Mouse (Mus musculus): ENCODE measurements at regions not wholly inside any gene's neighbourhood (a gene's known extent, or its start where the extent isn't known, plus 50 kb on each side); places are given as distances from the start of the nearest gene placed in this dataset.

DNA sequence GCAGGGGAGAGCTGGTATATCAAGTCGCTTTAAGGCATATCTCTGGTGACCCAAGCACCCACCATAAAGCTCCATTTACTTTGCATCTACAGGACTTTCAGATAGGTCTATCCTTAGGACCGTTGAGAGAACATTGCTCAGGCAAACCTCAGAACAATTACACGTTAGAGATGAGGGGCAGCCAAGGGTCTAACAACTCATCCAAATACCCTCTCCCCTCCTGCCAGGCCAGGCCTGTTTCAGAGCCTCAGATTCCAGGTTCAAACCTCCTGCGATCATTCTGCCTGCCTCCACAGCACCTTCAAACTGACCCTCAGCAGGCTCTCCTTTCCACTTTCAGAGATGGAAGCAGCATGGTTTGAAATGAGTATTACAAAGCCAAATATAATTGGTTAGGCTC lies 331.0 kb upstream of the Zfp637 start:
- DNase-seq (ENCODE audit: low spot score): peak; percentile 65
- Histone ChIP-seq H3K27me3 (ENCODE audit: insufficient read depth, poor library complexity, severe bottlenecking) (peaks cover 20% of the 10 kb centered on the region; the same call in 1 of the 2 replicates), H3K36me3 (no peaks in the 10 kb centered on the region), H3K4me1 (peaks cover 15% of the 10 kb centered on the region), H3K27ac (no peak overlapping the region), H3K4me3 (no peak overlapping the region), H3K9me3 (no peaks in the 10 kb centered on the region)
- WGBS: 82% methylated on average over 4 of the region's 4 CpGs

DNA sequence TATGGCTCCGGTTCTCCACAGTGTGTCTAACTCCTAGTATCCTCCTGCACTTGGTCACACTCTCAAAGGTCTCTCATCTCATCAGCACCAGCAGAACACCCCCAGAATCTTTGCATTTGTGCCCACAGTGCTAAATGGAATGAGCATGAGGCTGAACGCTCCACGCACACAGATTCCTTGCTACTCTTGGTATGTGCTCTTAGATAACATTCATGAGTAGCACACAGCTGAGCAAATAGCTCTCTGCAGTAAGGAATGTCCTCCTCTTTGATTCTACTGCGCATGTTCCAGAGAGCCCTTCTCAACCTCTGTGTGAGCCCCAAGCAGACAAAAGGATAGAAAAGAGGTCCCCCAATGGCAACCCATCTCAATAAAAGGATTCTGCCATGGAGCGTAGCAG lies 326.1 kb upstream of the Zfp637 start:
- WGBS: 60% methylated on average over 5 of the region's 5 CpGs
- DNase-seq (ENCODE audit: low spot score): peak; percentile 74
- no peak overlapping the region for H3K27ac ChIP-seq
- H3K4me1 ChIP-seq: peaks cover 13% of the 10 kb centered on the region
- H3K36me3 ChIP-seq: no peaks in the 10 kb centered on the region
- no peaks in the 10 kb centered on the region for H3K9me3 ChIP-seq
- no peak overlapping the region for H3K4me3 ChIP-seq
- H3K27me3 ChIP-seq (ENCODE audit: insufficient read depth, poor library complexity, severe bottlenecking): peaks cover 10% of the 10 kb centered on the region; the same call in 1 of the 2 replicates

DNA sequence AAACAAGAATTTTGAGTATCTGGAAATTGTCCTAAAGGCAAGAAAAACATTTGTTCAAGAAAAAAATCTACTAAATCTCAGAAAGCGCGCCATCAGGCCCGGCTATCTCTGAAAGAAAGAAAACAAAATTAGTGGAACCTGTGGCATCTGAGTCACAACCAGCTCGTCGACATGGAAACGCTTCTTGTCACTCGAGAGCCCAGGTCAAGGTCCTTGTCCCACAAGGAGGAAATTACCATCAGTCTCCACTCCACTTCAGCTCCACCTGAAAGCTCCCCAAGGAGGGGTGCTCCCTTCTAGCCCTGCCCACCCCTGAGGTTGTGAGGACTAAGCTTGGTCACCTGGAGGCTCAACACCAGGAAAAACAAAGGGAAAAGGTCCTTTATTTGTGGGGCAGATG lies 324.1 kb upstream of the Zfp637 start:
- Histone ChIP-seq H3K9me3 (no peaks in the 10 kb centered on the region), H3K27ac (no peak overlapping the region), H3K4me1 (peaks cover 13% of the 10 kb centered on the region), H3K4me3 (no peak overlapping the region), H3K27me3 (ENCODE audit: insufficient read depth, poor library complexity, severe bottlenecking) (no peaks in the 10 kb centered on the region), H3K36me3 (no peaks in the 10 kb centered on the region)
- 57% methylated on average over 7 of the region's 7 CpGs for WGBS
- DNase-seq (ENCODE audit: low spot score): peak; percentile 38

DNA sequence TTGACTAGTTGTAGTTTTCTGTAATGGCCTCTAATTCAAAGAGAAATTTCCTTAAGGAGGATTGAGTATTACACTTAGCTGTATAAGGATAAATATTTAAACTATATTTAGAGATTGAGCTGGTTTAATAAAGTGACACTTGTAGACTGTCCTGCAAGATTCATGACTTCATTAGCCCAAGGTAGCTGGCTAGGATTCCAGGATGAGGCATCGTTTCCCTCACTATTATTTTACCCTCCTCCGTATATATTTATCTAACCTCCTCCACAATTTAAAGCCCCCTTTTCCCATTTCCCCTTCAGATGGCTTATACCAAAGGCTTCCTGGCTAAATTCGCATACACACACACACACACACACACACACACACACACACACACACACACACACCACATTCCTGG lies 322.0 kb upstream of the Zfp637 start:
- WGBS: 65% methylated on average over 3 of the region's 3 CpGs
- no peaks in the 10 kb centered on the region for H3K9me3 ChIP-seq
- H3K27ac ChIP-seq: no peak overlapping the region
- H3K36me3 ChIP-seq: no peaks in the 10 kb centered on the region
- no peak for DNase-seq (ENCODE audit: low spot score)
- H3K4me1 ChIP-seq: peaks cover 13% of the 10 kb centered on the region
- no peaks in the 10 kb centered on the region; the same call in 1 of the 2 replicates for H3K27me3 ChIP-seq (ENCODE audit: insufficient read depth, poor library complexity, severe bottlenecking)
- no peak overlapping the region for H3K4me3 ChIP-seq

DNA sequence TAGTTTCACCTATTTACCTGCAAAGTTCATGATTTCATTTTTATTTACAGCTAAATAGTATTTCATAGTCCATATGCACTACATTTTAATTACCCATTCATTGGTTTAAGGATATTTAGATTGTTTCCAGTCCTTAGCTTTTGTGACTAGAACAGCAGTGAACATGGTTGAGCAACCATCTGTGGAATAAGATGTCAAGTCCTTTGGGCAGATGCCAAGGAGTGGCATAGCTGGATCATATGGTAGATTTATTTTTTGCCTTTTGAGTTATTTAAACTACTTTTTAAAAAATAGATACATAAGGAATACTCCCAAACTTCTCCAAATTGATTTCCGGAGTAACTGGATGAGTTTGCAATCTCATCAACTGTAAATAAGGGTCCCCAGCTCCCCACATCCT lies 321.5 kb upstream of the Zfp637 start:
- WGBS: 92% methylated on average over 1 of the region's 1 CpGs
- Histone ChIP-seq H3K4me3 (no peak overlapping the region), H3K27me3 (ENCODE audit: insufficient read depth, poor library complexity, severe bottlenecking) (no peaks in the 10 kb centered on the region; the same call in 1 of the 2 replicates), H3K4me1 (peaks cover 10% of the 10 kb centered on the region), H3K27ac (no peak overlapping the region), H3K9me3 (no peaks in the 10 kb centered on the region), H3K36me3 (no peaks in the 10 kb centered on the region)
- DNase-seq (ENCODE audit: low spot score): no peak

DNA sequence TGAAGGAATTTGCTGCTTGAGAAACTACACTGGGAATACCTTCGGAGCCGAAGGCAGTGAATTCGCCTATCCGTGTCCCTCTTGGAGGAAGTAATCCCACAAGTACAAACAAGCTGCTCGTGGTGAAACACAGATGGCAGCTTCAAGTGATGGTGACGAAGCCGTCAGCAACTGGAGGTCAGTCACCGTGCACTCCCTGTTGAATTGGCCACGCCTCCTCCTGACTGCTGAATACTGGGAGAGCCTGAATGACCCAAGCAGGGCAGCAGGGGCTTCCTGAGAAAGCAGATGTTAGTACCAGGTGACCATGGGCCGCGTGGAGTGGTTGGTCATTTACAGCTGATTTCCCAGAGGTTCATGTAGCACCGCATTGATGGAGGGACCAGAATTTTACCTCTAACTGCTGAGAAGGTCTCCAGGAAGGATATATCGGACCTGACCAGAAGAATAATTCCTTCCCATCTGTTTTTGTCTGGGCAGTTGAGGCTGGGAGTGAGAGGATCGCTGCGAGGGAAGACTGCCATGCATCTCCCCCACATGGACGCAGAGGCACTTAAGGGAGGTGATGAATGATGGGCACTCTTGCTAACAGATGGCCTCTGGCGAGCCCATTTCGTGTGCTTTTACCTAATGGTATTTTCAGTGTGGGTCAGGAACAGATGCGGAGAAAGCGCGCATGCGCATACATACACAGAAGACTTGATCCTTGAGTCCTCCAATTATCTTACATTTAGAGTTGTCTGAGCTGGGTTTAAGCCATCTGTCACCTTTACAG lies 314.6 kb upstream of the Zfp637 start:
- Histone ChIP-seq H3K36me3 (no peaks in the 10 kb centered on the region), H3K9me3 (no peaks in the 10 kb centered on the region), H3K4me1 (peaks cover 16% of the 10 kb centered on the region), H3K4me3 (peak overlapping the region; percentile 32), H3K27ac (peak overlapping the region; percentile 70; the same call in 1 of the 2 replicates), H3K27me3 (ENCODE audit: insufficient read depth, poor library complexity, severe bottlenecking) (peaks cover 5% of the 10 kb centered on the region)
- DNase-seq (ENCODE audit: low spot score): peak; percentile 91
- 34% methylated on average over 22 of the region's 22 CpGs for WGBS

DNA sequence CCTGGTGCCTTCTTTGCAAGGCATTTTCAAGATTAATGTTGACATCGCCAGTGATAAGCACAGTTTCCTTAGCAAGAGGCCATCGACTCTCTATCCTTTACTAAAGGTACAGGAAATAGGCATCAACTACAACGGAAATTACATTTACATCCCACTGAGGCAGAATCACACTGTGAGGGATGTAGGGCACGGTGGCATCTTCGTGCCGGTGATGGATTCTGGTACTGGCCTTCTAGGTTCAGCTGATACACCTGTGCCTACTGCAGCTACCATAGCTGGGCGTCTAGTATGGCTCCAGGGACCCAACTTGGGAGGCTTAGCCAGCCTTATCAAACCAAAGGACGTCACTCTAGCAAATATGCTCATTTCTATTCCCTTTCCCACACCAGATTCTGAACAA lies 313.5 kb upstream of the Zfp637 start:
- 84% methylated on average over 8 of the region's 8 CpGs for WGBS
- DNase-seq (ENCODE audit: low spot score): peak; percentile 52
- H3K4me3 ChIP-seq: no peak overlapping the region

DNA sequence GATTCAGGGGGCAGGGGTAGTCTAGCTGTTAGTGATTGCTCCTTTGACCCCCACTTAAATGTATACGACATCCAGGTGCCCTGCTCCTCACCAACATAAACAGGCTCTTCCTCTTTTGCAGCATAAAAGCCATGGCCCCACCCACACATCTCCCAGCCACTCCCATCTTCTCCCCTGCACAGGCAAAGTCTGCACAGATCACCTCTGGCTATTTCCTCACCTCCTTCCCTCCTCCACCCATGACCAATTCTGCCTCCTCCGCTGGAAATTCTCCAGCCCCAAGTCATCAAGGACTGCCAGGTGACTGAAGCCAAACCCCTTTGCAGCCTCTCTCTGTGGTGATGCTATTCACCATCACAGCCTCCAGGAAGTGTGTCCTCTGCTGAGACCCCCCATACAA lies 306.8 kb upstream of the Zfp637 start:
- Histone ChIP-seq H3K27ac (no peak overlapping the region), H3K27me3 (ENCODE audit: insufficient read depth, poor library complexity, severe bottlenecking) (peaks cover 38% of the 10 kb centered on the region), H3K9me3 (no peaks in the 10 kb centered on the region), H3K4me3 (no peak overlapping the region), H3K36me3 (no peaks in the 10 kb centered on the region), H3K4me1 (0 out of 2 replicates have a peak, but pooled peaks cover 5% of the 10 kb centered on the region)
- DNase-seq (ENCODE audit: low spot score): peak; percentile 45
- whole genome bisulfite sequencing: 51% methylated on average over 2 of the region's 2 CpGs

More for the DNA sequence above, 313.5 kb upstream of the Zfp637 start:
- Histone ChIP-seq H3K27me3 (ENCODE audit: insufficient read depth, poor library complexity, severe bottlenecking) (peaks cover 10% of the 10 kb centered on the region), H3K4me1 (peaks cover 16% of the 10 kb centered on the region), H3K27ac (no peak overlapping the region), H3K36me3 (no peaks in the 10 kb centered on the region), H3K9me3 (no peaks in the 10 kb centered on the region)

DNA sequence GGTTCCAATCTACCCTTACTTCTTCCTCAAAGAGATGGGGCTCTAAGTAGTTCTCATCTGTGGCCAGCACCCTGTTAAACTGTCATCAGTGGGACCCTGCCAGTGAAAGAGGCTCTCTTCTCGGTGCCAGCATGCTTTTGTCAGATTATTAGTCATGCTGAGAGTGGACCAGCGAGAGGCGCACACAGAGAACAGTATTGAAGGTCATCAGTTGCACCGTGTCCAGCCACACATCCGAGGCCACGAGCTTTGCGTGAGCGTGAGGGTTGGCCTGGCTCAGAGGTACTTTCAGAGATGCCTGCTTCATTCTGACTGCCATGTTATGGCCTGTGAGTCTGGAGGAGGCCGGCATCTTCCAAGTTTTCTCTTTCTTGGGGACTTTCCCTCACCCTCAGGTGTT lies 306.0 kb upstream of the Zfp637 start:
- peaks cover 38% of the 10 kb centered on the region for H3K27me3 ChIP-seq (ENCODE audit: insufficient read depth, poor library complexity, severe bottlenecking)
- no peak overlapping the region for H3K4me3 ChIP-seq
- 85% methylated on average over 9 of the region's 9 CpGs for WGBS
- DNase-seq (ENCODE audit: low spot score): no peak
- no peaks in the 10 kb centered on the region for H3K36me3 ChIP-seq
- H3K27ac ChIP-seq: no peak overlapping the region
- 0 out of 2 replicates have a peak, but pooled peaks cover 5% of the 10 kb centered on the region for H3K4me1 ChIP-seq
- no peaks in the 10 kb centered on the region for H3K9me3 ChIP-seq

DNA sequence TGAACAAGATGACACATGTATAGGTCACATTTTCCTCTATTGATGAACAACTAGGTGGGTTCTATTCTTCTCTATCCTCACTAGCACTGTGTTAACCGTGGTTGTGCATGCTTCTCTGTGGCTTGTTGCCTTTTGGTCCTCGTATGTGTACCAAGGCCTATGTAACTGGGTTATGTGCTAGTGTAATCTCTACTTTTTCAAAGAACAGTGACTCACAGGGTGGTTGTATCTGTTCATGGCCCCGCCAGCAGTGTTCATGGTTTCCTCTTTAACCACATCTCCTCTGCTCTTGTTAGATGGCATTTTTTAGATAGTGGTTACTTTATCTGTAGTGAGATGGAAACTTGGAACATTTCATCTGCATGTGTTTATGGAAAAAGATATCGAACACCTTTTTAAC lies 304.9 kb upstream of the Zfp637 start:
- Histone ChIP-seq H3K4me1 (0 out of 2 replicates have a peak, but pooled peaks cover 5% of the 10 kb centered on the region), H3K27me3 (ENCODE audit: insufficient read depth, poor library complexity, severe bottlenecking) (peaks cover 38% of the 10 kb centered on the region), H3K36me3 (no peaks in the 10 kb centered on the region), H3K27ac (no peak overlapping the region), H3K9me3 (no peaks in the 10 kb centered on the region), H3K4me3 (no peak overlapping the region)
- no peak for DNase-seq (ENCODE audit: low spot score)
- WGBS: 78% methylated on average over 4 of the region's 4 CpGs

DNA sequence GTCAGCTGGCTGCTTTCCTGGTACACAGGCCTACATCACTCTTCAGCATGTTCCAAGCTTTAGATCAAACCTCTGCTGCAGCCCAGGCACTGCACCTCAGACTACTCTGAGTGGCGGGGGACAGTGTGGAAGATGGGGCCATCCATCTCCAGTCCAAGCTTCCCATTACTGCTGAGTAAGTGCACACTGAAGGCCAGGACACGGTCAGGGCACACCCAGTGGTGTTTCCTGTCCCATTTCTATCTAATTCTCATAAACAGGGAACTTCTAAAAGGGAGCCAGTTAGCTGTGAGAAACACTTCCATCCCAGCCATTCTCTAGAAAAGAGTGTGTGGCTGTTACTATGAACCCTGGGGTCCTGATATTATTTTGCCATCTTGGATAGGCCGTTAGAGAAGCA lies 298.5 kb upstream of the Zfp637 start:
- H3K4me1 ChIP-seq: no peaks in the 10 kb centered on the region
- H3K36me3 ChIP-seq: no peaks in the 10 kb centered on the region
- peak; percentile 63 for DNase-seq (ENCODE audit: low spot score)
- no peak overlapping the region for H3K27ac ChIP-seq
- peaks cover 10% of the 10 kb centered on the region; the same call in 1 of the 2 replicates for H3K27me3 ChIP-seq (ENCODE audit: insufficient read depth, poor library complexity, severe bottlenecking)
- WGBS: 73% methylated on average over 3 of the region's 3 CpGs
- no peaks in the 10 kb centered on the region for H3K9me3 ChIP-seq
- no peak overlapping the region for H3K4me3 ChIP-seq

DNA sequence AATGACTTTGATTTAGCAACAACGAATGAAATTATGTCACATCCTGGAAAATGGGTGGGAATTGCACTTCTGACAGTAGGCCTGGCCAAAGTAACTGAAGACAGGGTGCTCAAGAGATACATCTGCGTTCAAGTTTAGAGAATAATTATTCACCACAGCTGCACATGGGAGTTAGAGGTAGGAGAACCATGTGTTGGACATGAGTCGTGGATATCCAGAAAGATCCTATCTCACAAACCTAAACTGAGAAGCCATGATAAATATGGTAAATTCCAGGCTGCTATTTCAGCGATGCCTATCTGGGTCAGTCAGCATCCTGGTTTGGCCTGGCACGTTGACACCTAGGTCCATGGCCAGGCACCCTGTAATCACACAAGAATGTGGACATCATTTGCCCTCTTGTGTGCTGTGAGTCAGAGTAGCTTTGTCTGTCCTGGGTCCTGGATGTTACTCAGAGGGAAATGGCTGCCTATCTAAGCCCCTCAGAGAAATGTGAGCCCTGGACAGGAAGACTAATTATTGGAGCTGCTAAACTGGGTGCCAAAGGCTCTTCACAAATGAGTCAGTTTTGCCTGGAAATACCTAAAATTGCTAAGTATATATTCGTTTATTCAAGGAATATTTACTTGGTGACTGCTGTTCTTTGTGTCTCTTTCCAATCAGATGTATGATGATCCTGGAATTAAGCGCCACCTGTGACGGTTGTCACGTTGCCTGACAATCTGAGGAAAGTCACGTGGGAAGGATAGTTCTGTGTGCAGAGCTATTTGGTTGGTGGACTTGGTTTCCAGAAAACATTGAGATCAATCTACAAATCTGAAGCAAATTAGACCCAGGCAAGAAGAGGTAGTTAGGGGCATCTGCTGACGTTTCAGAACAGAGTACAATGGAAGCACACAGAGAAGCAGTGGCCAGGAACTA lies 296.4 kb upstream of the Zfp637 start:
- peak; percentile 59 for DNase-seq (ENCODE audit: low spot score)

DNA sequence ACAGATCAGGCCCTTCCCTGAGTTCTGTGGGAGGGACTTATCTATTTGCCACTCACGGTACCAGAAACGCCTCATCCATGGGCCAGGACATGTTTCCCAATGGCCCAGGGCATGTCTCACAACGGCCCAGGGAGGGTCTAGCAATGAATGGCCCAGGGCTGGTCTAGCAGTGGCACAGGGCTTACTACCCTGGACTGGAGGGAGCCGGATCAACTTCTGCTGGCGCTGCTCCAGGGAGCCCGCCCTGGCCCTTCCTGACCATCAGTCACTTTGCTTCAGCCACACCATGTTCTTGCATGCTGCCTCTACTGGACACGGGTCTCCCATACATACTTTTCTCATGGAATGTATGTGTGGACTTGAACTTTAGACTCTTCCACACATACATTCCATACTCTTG lies 290.1 kb upstream of the Zfp637 start:
- H3K4me1 ChIP-seq: peaks cover 13% of the 10 kb centered on the region
- DNase-seq (ENCODE audit: low spot score): no peak
- WGBS: 94% methylated on average over 7 of the region's 7 CpGs
- no peaks in the 10 kb centered on the region for H3K36me3 ChIP-seq
- no peak overlapping the region for H3K27ac ChIP-seq
- no peak overlapping the region for H3K4me3 ChIP-seq
- H3K27me3 ChIP-seq (ENCODE audit: insufficient read depth, poor library complexity, severe bottlenecking): peaks cover 8% of the 10 kb centered on the region; the same call in 1 of the 2 replicates
- no peaks in the 10 kb centered on the region for H3K9me3 ChIP-seq

More for the DNA sequence above, 296.4 kb upstream of the Zfp637 start:
- no peaks in the 10 kb centered on the region for H3K9me3 ChIP-seq
- peaks cover 4% of the 10 kb centered on the region; the same call in 1 of the 2 replicates for H3K27me3 ChIP-seq (ENCODE audit: insufficient read depth, poor library complexity, severe bottlenecking)
- 78% methylated on average over 11 of the region's 11 CpGs for WGBS
- H3K4me3 ChIP-seq: no peak overlapping the region
- H3K4me1 ChIP-seq: no peaks in the 10 kb centered on the region
- H3K27ac ChIP-seq: no peak overlapping the region
- no peaks in the 10 kb centered on the region for H3K36me3 ChIP-seq

Measured in heart, embryonic 10.5 days (tissue).